Mouse (Mus musculus) lung, embryonic 14.5 days (tissue): Measurements from ENCODE around the gene Perm1. TPM values are rescaled to one million over a fixed set of nuclear protein-coding genes. Genes with fewer than 3 reads are reported as not detected.

Experiments used
- ATAC-seq: fragments of 200-750 bp; cut with Nextera tagmentation; 2 replicates; pipeline ENCODE4 v1.8.0; 2017; ENCODE audit warnings: mild to moderate bottlenecking, moderate TSS enrichment, moderate library complexity; ENCODE audit not compliant: insufficient read depth
- DNase-seq: peaks from one replicate; pipeline ENCODE4 v3.0.0-alpha.2; 2015
- H3K27ac ChIP-seq: fragments of 300-500 bp; sonication (generic); 2 replicates; pipeline ENCODE4 v1.5.1; 2014; ENCODE audit warnings: low read depth, mild to moderate bottlenecking, moderate library complexity
- H3K27me3 ChIP-seq: fragments of 300-500 bp; sonication (generic); 2 replicates; pipeline ENCODE4 v1.6.1; 2014; ENCODE audit warnings: low read length, control low read depth; ENCODE audit not compliant: insufficient read depth
- H3K36me3 ChIP-seq: fragments of 300-500 bp; sonication (generic); 2 replicates; pipeline ENCODE4 v1.6.1; 2014; ENCODE audit warnings: control low read depth; ENCODE audit not compliant: insufficient read depth
- H3K4me1 ChIP-seq: fragments of 300-500 bp; sonication (generic); 2 replicates; pipeline ENCODE4 v1.6.1; 2014; ENCODE audit warnings: antibody characterized with exemption, control low read depth; ENCODE audit not compliant: insufficient read depth
- H3K4me2 ChIP-seq: fragments of 300-500 bp; sonication (generic); 2 replicates; pipeline ENCODE4 v1.6.1; 2014; ENCODE audit warnings: mild to moderate bottlenecking
- H3K4me3 ChIP-seq: fragments of 300-500 bp; sonication (generic); 2 replicates; pipeline ENCODE4 v1.5.1; 2014; ENCODE audit warnings: low read depth, low read length
- H3K9ac ChIP-seq: fragments of 300-500 bp; sonication (generic); 2 replicates; pipeline ENCODE4 v1.6.1; 2014
- H3K9me3 ChIP-seq: fragments of 300-500 bp; sonication (generic); 2 replicates; pipeline ENCODE4 v1.6.1; 2016; ENCODE audit warnings: low read depth, low read length, control low read depth
- CTCF ChIP-seq: IDR thresholded peaks from 2 replicates; pipeline ENCODE4 v1.5.1; 2016; ENCODE audit warnings: antibody characterized with exemption, low read depth
- WGBS: fragments of 180-500 bp; shearing (Covaris S2); extraction: QIAGEN DNeasy Blood & Tissue Kit; methylation state at CpG from one replicate; pipeline ENCODE4 v1.1.7; 2014; 5-methylcytosine and 5-hydroxymethylcytosine counted together
- polyA plus RNA-seq: library from polyadenylated mRNA; unstranded; fragments of >200 nt; fragmentation: Nextera tagmentation; extraction: Ambion mirVana; gene quantifications from 2 replicates; pipeline ENCODE4 v1.2.1, GENCODE M21; 2014

Perm1 gene
- polyA plus RNA-seq, 1 experiment from 2014 or later, result 0.51 TPM

GRCm38 (mm10) chr4:156193200-156193590 is 22.5 kb upstream of the Perm1 start:
- TF ChIP-seq CTCF, result no peak
- Histone ChIP-seq H3K36me3 (peaks cover 41% of the 10 kb centered on the region), H3K4me2 (peak overlapping the region; percentile 32; the same call in 1 of the 2 replicates), H3K9ac (0 out of 2 replicates have a peak overlapping the region, but pooled peaks have one; percentile 16), H3K4me1 (peaks cover 35% of the 10 kb centered on the region), H3K4me3 (no peak overlapping the region), H3K9me3 (no peaks in the 10 kb centered on the region), H3K27me3 (no peaks in the 10 kb centered on the region), H3K27ac (peak overlapping the region; percentile 93)
- WGBS, result 28% methylated on average over 2 of the region's 2 CpGs
- ATAC-seq (no peak), DNase-seq (peak; percentile 61)

- TF ChIP-seq CTCF, result no peak
- Histone ChIP-seq H3K27me3 (no peaks in the 10 kb centered on the region), H3K4me2 (peak overlapping the region; percentile 32; the same call in 1 of the 2 replicates), H3K9me3 (no peaks in the 10 kb centered on the region), H3K27ac (peak overlapping the region; percentile 93; the same call in 1 of the 2 replicates), H3K9ac (no peak overlapping the region), H3K36me3 (peaks cover 41% of the 10 kb centered on the region), H3K4me1 (peaks cover 32% of the 10 kb centered on the region), H3K4me3 (no peak overlapping the region)
- 59% methylated on average over 5 of the region's 5 CpGs for WGBS
- ATAC-seq (no peak), DNase-seq (no peak)
These were observed 21.8 kb upstream of the Perm1 start for GRCm38 (mm10) chr4:156193906-156194305.

- Histone ChIP-seq H3K4me1 (peaks cover 28% of the 10 kb centered on the region), H3K9ac (no peak overlapping the region), H3K27me3 (no peaks in the 10 kb centered on the region), H3K4me2 (peak overlapping the region; percentile 96; the same call in 1 of the 2 replicates), H3K9me3 (no peaks in the 10 kb centered on the region), H3K4me3 (no peak overlapping the region), H3K27ac (no peak overlapping the region), H3K36me3 (peaks cover 41% of the 10 kb centered on the region)
- DNase-seq (no peak), ATAC-seq (no peak)
- WGBS, result 47% methylated on average over 6 of the region's 6 CpGs
- TF ChIP-seq CTCF, result no peak
These were observed 21.3 kb upstream of the Perm1 start for GRCm38 (mm10) chr4:156194346-156194745.

GRCm38 (mm10) chr4:156195927-156196870 is 19.5 kb upstream of the Perm1 start:
- peak overlapping the region; percentile 82 for H3K27ac ChIP-seq
- H3K9ac ChIP-seq, result peak overlapping the region; percentile 83
- no peaks in the 10 kb centered on the region for H3K27me3 ChIP-seq
- H3K4me1 ChIP-seq, result peaks cover 26% of the 10 kb centered on the region
- no peak for TF ChIP-seq CTCF
- 3% methylated on average over 35 of the region's 35 CpGs for WGBS
- peaks cover 26% of the 10 kb centered on the region for H3K36me3 ChIP-seq
- peak overlapping the region; percentile 96 for H3K4me2 ChIP-seq
- peak; percentile 1; the same call in 1 of the 2 replicates for ATAC-seq
- peak overlapping the region; percentile 86 for H3K4me3 ChIP-seq
- peak; percentile 89 for DNase-seq
- H3K9me3 ChIP-seq, result no peaks in the 10 kb centered on the region

- Histone ChIP-seq H3K36me3 (peaks cover 20% of the 10 kb centered on the region; the same call in 1 of the 2 replicates), H3K27me3 (peaks cover under 1% of the 10 kb centered on the region), H3K4me1 (peaks cover 24% of the 10 kb centered on the region), H3K9me3 (no peaks in the 10 kb centered on the region), H3K27ac (peak within 1 kb of the TSS; percentile 96), H3K9ac (peak within 1 kb of the TSS; percentile 83), H3K4me3 (peak within 1 kb of the TSS; percentile 86), H3K4me2 (peak within 1 kb of the TSS; percentile 96)
- DNase-seq, result no peak
- peak; percentile 80 for ATAC-seq
- under 1% methylated on average over 61 of the region's 88 CpGs for WGBS
- no peak for TF ChIP-seq CTCF
These were observed 18.4 kb upstream of the Perm1 start, which contains the start of gene Agrn for GRCm38 (mm10) chr4:156197131-156197828. Agrn (minus strand) TSS chr4:156197488.

- WGBS, result under 1% methylated on average over 26 of the region's 26 CpGs
- DNase-seq (peak; percentile 96), ATAC-seq (peak; percentile 92)
- Histone ChIP-seq H3K4me1 (peaks cover 18% of the 10 kb centered on the region), H3K4me3 (peak overlapping the region; percentile 86), H3K27ac (peak overlapping the region; percentile 96), H3K9ac (peak overlapping the region; percentile 50), H3K27me3 (peaks cover 5% of the 10 kb centered on the region), H3K9me3 (no peaks in the 10 kb centered on the region), H3K4me2 (peak overlapping the region; percentile 96), H3K36me3 (peaks cover 15% of the 10 kb centered on the region; the same call in 1 of the 2 replicates)
- peak; percentile 43; the same call in 1 of the 2 replicates for TF ChIP-seq CTCF
These were observed 17.9 kb upstream of the Perm1 start for GRCm38 (mm10) chr4:156197829-156198205.
